Mouse (Mus musculus) embryonic facial prominence, embryonic 13.5 days (tissue): Measurements from ENCODE around the gene Jazf1. TPM values are rescaled to one million over a fixed set of nuclear protein-coding genes. Genes with fewer than 3 reads are reported as not detected.

Experiments used
- ATAC-seq: fragments of 200-750 bp; cut with Nextera tagmentation; 2 replicates; pipeline ENCODE4 v1.8.0; 2017; ENCODE audit warnings: low read depth; ENCODE audit not compliant: insufficient number of reproducible peaks, insufficient read depth, low FRiP score, low TSS enrichment
- H3K27ac ChIP-seq: fragments of 300-500 bp; sonication (generic); 2 replicates; pipeline ENCODE4 v1.5.1; 2015; ENCODE audit warnings: moderate library complexity, mild to moderate bottlenecking, inconsistent platforms
- H3K27me3 ChIP-seq: fragments of 300-500 bp; sonication (generic); 2 replicates; pipeline ENCODE4 v1.6.1; 2015; ENCODE audit warnings: mild to moderate bottlenecking, inconsistent platforms
- H3K36me3 ChIP-seq: fragments of 300-500 bp; sonication (generic); 2 replicates; pipeline ENCODE4 v1.6.1; 2015; ENCODE audit warnings: mild to moderate bottlenecking, inconsistent platforms
- H3K4me1 ChIP-seq: fragments of 300-500 bp; sonication (generic); 2 replicates; pipeline ENCODE4 v1.6.1; 2015; ENCODE audit warnings: inconsistent platforms
- H3K4me2 ChIP-seq: fragments of 300-500 bp; sonication (generic); 2 replicates; pipeline ENCODE4 v1.6.1; 2015; ENCODE audit warnings: moderate library complexity, mild to moderate bottlenecking, inconsistent platforms
- H3K4me3 ChIP-seq: fragments of 300-500 bp; sonication (generic); 2 replicates; pipeline ENCODE4 v1.5.1; 2015; ENCODE audit warnings: mild to moderate bottlenecking, inconsistent platforms
- H3K9ac ChIP-seq: fragments of 300-500 bp; sonication (generic); 2 replicates; pipeline ENCODE4 v1.6.1; 2015; ENCODE audit warnings: mild to moderate bottlenecking, inconsistent platforms
- H3K9me3 ChIP-seq: fragments of 300-500 bp; sonication (generic); 2 replicates; pipeline ENCODE4 v1.6.1; 2016; ENCODE audit warnings: inconsistent platforms
- WGBS: fragments of 180-500 bp; shearing (Covaris S2); methylation state at CpG from one replicate; pipeline ENCODE4 v1.1.7; 2015; ENCODE audit warnings: mixed read lengths; 5-methylcytosine and 5-hydroxymethylcytosine counted together
- polyA plus RNA-seq: library from polyadenylated mRNA; unstranded; fragments of >200 nt; fragmentation: Nextera tagmentation; extraction: Ambion mirVana; gene quantifications from 2 replicates; pipeline ENCODE4 v1.2.1, GENCODE M21; 2015

Jazf1 gene
- polyA plus RNA-seq, 1 experiment from 2014 or later, result 11.3 TPM

DNA sequence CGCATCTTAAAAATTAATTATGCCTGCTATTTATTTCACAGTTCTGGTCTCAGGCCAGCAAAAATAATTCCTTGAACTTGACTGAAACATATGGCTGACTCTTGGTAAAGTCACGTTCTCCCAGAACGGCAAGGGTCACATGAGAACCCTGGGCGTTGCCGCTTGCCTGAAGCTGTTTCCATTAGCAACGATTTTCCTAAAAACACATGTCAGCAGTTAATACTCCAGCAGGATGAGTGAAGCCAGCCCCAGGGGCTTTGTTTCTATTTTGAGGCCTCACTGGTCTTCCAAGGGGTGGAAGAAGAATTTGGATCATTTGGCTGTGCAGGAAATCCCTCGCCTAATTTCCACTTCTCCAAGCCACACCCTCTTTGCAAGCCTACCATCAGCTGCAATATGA, 206.5 kb downstream of the Jazf1 start:
- peaks cover 81% of the 10 kb centered on the region for H3K4me1 ChIP-seq
- peak; percentile 75; the same call in 1 of the 2 replicates for ATAC-seq
- H3K4me2 ChIP-seq, result no peak overlapping the region
- H3K27me3 ChIP-seq, result no peaks in the 10 kb centered on the region
- no peak overlapping the region for H3K4me3 ChIP-seq
- 9% methylated on average over 7 of the region's 7 CpGs for WGBS
- H3K27ac ChIP-seq, result peak overlapping the region; percentile 81
- H3K9me3 ChIP-seq, result no peaks in the 10 kb centered on the region
- no peaks in the 10 kb centered on the region for H3K36me3 ChIP-seq
- H3K9ac ChIP-seq, result no peak overlapping the region

- ATAC-seq, result no peak; the same call in 1 of the 2 replicates
- H3K27me3 ChIP-seq, result no peaks in the 10 kb centered on the region
- H3K4me1 ChIP-seq, result peaks cover 88% of the 10 kb centered on the region
- H3K4me2 ChIP-seq, result peak overlapping the region; percentile 16; the same call in 1 of the 2 replicates
- no peaks in the 10 kb centered on the region for H3K9me3 ChIP-seq
- no peak overlapping the region for H3K9ac ChIP-seq
- 43% methylated on average over 9 of the region's 9 CpGs for WGBS
- H3K4me3 ChIP-seq, result no peak overlapping the region
- H3K36me3 ChIP-seq, result no peaks in the 10 kb centered on the region
- H3K27ac ChIP-seq, result peak overlapping the region; percentile 81
Measured at GRCm38 (mm10) chr6:52861186-52861820, 207.1 kb downstream of the Jazf1 start.

GRCm38 (mm10) chr6:52860713-52861112, 207.7 kb downstream of the Jazf1 start:
- H3K4me3 ChIP-seq, result no peak overlapping the region
- 15% methylated on average over 6 of the region's 6 CpGs for WGBS
- no peak overlapping the region for H3K9ac ChIP-seq
- no peak for ATAC-seq
- no peaks in the 10 kb centered on the region for H3K27me3 ChIP-seq
- H3K4me2 ChIP-seq, result no peak overlapping the region
- peaks cover 84% of the 10 kb centered on the region for H3K4me1 ChIP-seq
- no peaks in the 10 kb centered on the region for H3K9me3 ChIP-seq
- peak overlapping the region; percentile 81 for H3K27ac ChIP-seq
- no peaks in the 10 kb centered on the region for H3K36me3 ChIP-seq

DNA sequence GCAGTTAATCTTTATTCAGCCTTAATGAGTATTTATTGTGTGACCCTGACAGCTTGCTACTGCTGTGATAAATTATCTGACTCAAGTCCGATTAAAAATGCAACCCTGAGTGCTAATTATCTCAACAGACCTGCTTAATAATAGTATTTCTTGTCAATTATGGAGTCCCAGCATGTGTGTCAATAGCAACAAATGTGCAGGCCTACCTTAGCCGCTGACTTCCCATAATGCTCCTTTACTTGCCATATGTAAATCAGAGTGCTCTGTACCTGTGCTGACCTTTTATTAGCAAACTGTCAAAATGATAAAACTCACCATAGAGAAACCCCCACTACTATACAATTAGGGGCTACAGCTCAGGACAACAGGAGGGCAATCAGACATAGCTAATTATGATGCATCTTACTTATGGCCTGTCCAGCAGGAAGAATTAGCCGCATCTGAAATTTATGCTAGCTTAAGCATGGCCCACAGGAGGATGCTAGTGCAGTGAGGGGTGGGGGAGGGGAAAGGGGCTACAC, 209.5 kb downstream of the Jazf1 start:
- Histone ChIP-seq H3K4me2 (no peak overlapping the region), H3K36me3 (no peaks in the 10 kb centered on the region), H3K27ac (no peak overlapping the region), H3K4me3 (no peak overlapping the region), H3K4me1 (peaks cover 78% of the 10 kb centered on the region), H3K9me3 (no peaks in the 10 kb centered on the region), H3K9ac (no peak overlapping the region), H3K27me3 (no peaks in the 10 kb centered on the region)
- 69% methylated on average over 3 of the region's 3 CpGs for WGBS
- ATAC-seq, result no peak

GRCm38 (mm10) chr6:52852404-52853107, 215.9 kb downstream of the Jazf1 start:
- H3K4me2 ChIP-seq, result no peak overlapping the region
- 23% methylated on average over 8 of the region's 8 CpGs for WGBS
- no peaks in the 10 kb centered on the region for H3K36me3 ChIP-seq
- no peak overlapping the region for H3K4me3 ChIP-seq
- peaks cover 55% of the 10 kb centered on the region for H3K4me1 ChIP-seq
- no peak overlapping the region for H3K9ac ChIP-seq
- no peak for ATAC-seq
- H3K27me3 ChIP-seq, result no peaks in the 10 kb centered on the region
- H3K27ac ChIP-seq, result peak overlapping the region; percentile 44
- H3K9me3 ChIP-seq, result no peaks in the 10 kb centered on the region

DNA sequence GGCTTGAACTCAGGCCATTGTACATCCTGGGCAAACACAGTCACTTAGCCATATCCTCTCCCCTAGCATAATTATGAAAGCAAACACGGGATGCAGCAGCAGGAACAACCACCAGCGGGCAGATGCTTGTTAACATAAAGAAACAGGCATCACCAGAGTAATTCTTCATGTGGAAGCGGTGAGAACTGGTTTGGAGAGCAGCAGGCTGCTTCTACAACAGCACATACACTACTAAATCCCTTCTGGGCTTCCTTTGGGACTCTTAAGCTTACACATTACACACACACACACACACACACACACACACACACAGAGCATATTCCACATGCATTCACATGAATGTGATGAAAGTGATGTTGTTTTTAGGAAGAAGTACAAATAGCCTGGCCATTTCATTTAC, 216.5 kb downstream of the Jazf1 start:
- no peak for ATAC-seq
- Histone ChIP-seq H3K9me3 (no peaks in the 10 kb centered on the region), H3K4me3 (no peak overlapping the region), H3K27me3 (no peaks in the 10 kb centered on the region), H3K36me3 (no peaks in the 10 kb centered on the region), H3K4me2 (no peak overlapping the region), H3K27ac (peak overlapping the region; percentile 44), H3K9ac (no peak overlapping the region), H3K4me1 (peaks cover 49% of the 10 kb centered on the region)
- 55% methylated on average over 3 of the region's 3 CpGs for WGBS

GRCm38 (mm10) chr6:52851019-52851418, 217.4 kb downstream of the Jazf1 start:
- no peaks in the 10 kb centered on the region for H3K36me3 ChIP-seq
- no peak overlapping the region for H3K9ac ChIP-seq
- peak overlapping the region; percentile 0; the same call in 1 of the 2 replicates for H3K27ac ChIP-seq
- no peak for ATAC-seq
- no peak overlapping the region for H3K4me2 ChIP-seq
- H3K27me3 ChIP-seq, result no peaks in the 10 kb centered on the region
- no peaks in the 10 kb centered on the region for H3K9me3 ChIP-seq
- no peak overlapping the region for H3K4me3 ChIP-seq
- peaks cover 44% of the 10 kb centered on the region for H3K4me1 ChIP-seq
- 75% methylated on average over 5 of the region's 5 CpGs for WGBS

GRCm38 (mm10) chr6:52848199-52848598, 220.2 kb downstream of the Jazf1 start:
- 50% methylated on average over 6 of the region's 6 CpGs for WGBS
- peak overlapping the region; percentile 3; the same call in 1 of the 2 replicates for H3K27ac ChIP-seq

GRCm38 (mm10) chr6:52846314-52846713, 222.1 kb downstream of the Jazf1 start:
- no peaks in the 10 kb centered on the region for H3K36me3 ChIP-seq
- H3K4me2 ChIP-seq, result no peak overlapping the region
- ATAC-seq, result no peak
- 90% methylated on average over 2 of the region's 2 CpGs for WGBS
- no peak overlapping the region for H3K4me3 ChIP-seq
- H3K27ac ChIP-seq, result no peak overlapping the region
- H3K4me1 ChIP-seq, result peaks cover 31% of the 10 kb centered on the region
- no peaks in the 10 kb centered on the region for H3K27me3 ChIP-seq
- no peaks in the 10 kb centered on the region for H3K9me3 ChIP-seq
- H3K9ac ChIP-seq, result no peak overlapping the region

More at GRCm38 (mm10) chr6:52848199-52848598, 220.2 kb downstream of the Jazf1 start:
- no peak overlapping the region for H3K4me2 ChIP-seq
- no peak overlapping the region for H3K4me3 ChIP-seq
- ATAC-seq, result no peak
- H3K36me3 ChIP-seq, result no peaks in the 10 kb centered on the region
- peaks cover 38% of the 10 kb centered on the region for H3K4me1 ChIP-seq
- H3K9ac ChIP-seq, result no peak overlapping the region
- no peaks in the 10 kb centered on the region for H3K27me3 ChIP-seq
- H3K9me3 ChIP-seq, result no peaks in the 10 kb centered on the region

DNA sequence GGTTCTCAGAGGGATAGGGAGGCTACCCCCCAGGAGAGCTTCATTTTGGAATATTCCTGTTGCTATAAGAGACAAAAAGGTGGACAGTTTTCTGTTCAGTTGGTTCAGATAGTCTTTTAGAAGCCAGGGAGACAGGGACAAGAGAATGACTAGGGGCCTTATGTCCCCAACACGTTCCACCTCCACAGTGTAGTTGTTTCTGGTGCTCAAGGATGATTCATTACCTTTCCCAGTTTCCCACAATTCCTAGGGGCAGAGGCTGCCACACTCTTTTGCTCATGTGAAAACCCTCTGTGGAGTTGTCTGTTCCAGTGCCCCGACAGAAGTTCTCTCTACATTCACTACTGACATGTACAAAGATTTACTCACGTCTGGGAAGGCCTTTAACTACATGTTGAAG, 223.7 kb downstream of the Jazf1 start:
- no peak overlapping the region for H3K27ac ChIP-seq
- WGBS, result 84% methylated on average over 3 of the region's 3 CpGs
- ATAC-seq, result no peak
- no peaks in the 10 kb centered on the region for H3K9me3 ChIP-seq
- H3K36me3 ChIP-seq, result no peaks in the 10 kb centered on the region
- no peaks in the 10 kb centered on the region for H3K27me3 ChIP-seq
- no peak overlapping the region for H3K4me2 ChIP-seq
- peaks cover 34% of the 10 kb centered on the region for H3K4me1 ChIP-seq
- H3K9ac ChIP-seq, result no peak overlapping the region
- H3K4me3 ChIP-seq, result no peak overlapping the region

- no peak overlapping the region for H3K9ac ChIP-seq
- peaks cover 35% of the 10 kb centered on the region for H3K4me1 ChIP-seq
- 54% methylated on average over 4 of the region's 4 CpGs for WGBS
- no peaks in the 10 kb centered on the region for H3K27me3 ChIP-seq
- H3K4me3 ChIP-seq, result no peak overlapping the region
- H3K9me3 ChIP-seq, result no peaks in the 10 kb centered on the region
- no peak overlapping the region for H3K4me2 ChIP-seq
- ATAC-seq, result no peak
- no peaks in the 10 kb centered on the region for H3K36me3 ChIP-seq
- H3K27ac ChIP-seq, result no peak overlapping the region
Measured at GRCm38 (mm10) chr6:52843027-52843426, 225.4 kb downstream of the Jazf1 start.

DNA sequence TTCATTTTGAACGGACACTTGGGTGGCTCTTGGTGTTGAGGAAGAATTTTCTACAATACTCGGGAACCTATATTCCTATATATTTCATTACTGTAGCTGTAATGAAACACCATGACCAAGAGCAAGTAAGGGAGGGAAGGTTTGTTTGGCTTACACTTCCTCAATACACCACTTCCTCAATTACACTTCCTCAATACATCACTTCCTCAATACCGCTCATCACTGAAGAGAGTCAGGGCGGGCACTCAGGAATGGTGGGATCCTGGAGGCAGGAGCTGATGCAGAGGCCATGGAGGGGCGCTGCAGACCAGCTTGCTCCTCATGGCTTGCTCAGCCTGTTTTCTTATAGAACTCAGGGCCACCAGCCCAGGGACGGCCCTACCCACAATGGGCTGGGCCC, 225.8 kb downstream of the Jazf1 start:
- H3K4me1 ChIP-seq, result peaks cover 36% of the 10 kb centered on the region
- 80% methylated on average over 6 of the region's 6 CpGs for WGBS
- no peak for ATAC-seq

More for the DNA sequence above, 225.8 kb downstream of the Jazf1 start:
- Histone ChIP-seq H3K27me3 (no peaks in the 10 kb centered on the region), H3K36me3 (no peaks in the 10 kb centered on the region), H3K9me3 (no peaks in the 10 kb centered on the region), H3K27ac (no peak overlapping the region), H3K9ac (no peak overlapping the region), H3K4me3 (no peak overlapping the region), H3K4me2 (no peak overlapping the region)
